Mouse (Mus musculus): ENCODE data around the gene Mcee. TPM values are rescaled to one million over a fixed set of nuclear protein-coding genes. Genes with fewer than 3 reads are reported as not detected.

Mcee gene
- polyA plus RNA-seq, 1 experiment from 2014 or later = 48.7 TPM

GRCm38 (mm10) chr7:64439595-64440518 lies 47.5 kb downstream of the Mcee start:
- H3K27ac ChIP-seq = no peak overlapping the region
- 65% methylated on average over 5 of the region's 5 CpGs for WGBS
- ATAC-seq (ENCODE audit: insufficient number of reproducible peaks, insufficient read depth, low FRiP score, low TSS enrichment) = no peak

GRCm38 (mm10) chr7:64440519-64440918 lies 48.1 kb downstream of the Mcee start:
- H3K4me2 ChIP-seq (replicated peaks) = no peak overlapping the region
- no peak overlapping the region for H3K27ac ChIP-seq
- no peaks in the 10 kb centered on the region for H3K27me3 ChIP-seq
- no peaks in the 10 kb centered on the region for H3K36me3 ChIP-seq
- ATAC-seq (ENCODE audit: insufficient number of reproducible peaks, insufficient read depth, low FRiP score, low TSS enrichment) = no peak
- WGBS = 81% methylated on average over 8 of the region's 8 CpGs
- no peak overlapping the region for H3K4me3 ChIP-seq
- H3K4me1 ChIP-seq = 0 out of 2 replicates have a peak, but pooled peaks cover 6% of the 10 kb centered on the region
- H3K9me3 ChIP-seq = no peaks in the 10 kb centered on the region
- no peak overlapping the region for H3K9ac ChIP-seq

More at GRCm38 (mm10) chr7:64439595-64440518, 47.5 kb downstream of the Mcee start:
- Histone ChIP-seq H3K4me2 (replicated peaks) (no peak overlapping the region), H3K4me3 (no peak overlapping the region), H3K9me3 (no peaks in the 10 kb centered on the region), H3K27me3 (no peaks in the 10 kb centered on the region), H3K9ac (no peak overlapping the region), H3K36me3 (no peaks in the 10 kb centered on the region), H3K4me1 (0 out of 2 replicates have a peak, but pooled peaks cover 6% of the 10 kb centered on the region)

GRCm38 (mm10) chr7:64450631-64451030 lies 58.2 kb downstream of the Mcee start:
- Histone ChIP-seq H3K4me3 (no peak overlapping the region), H3K4me2 (replicated peaks) (no peak overlapping the region), H3K9ac (no peak overlapping the region), H3K36me3 (no peaks in the 10 kb centered on the region), H3K27ac (no peak overlapping the region), H3K4me1 (no peaks in the 10 kb centered on the region), H3K27me3 (no peaks in the 10 kb centered on the region), H3K9me3 (no peaks in the 10 kb centered on the region)
- WGBS = 83% methylated on average over 13 of the region's 13 CpGs
- ATAC-seq (ENCODE audit: insufficient number of reproducible peaks, insufficient read depth, low FRiP score, low TSS enrichment) = no peak

- 38% methylated on average over 4 of the region's 4 CpGs for WGBS
- ATAC-seq (ENCODE audit: insufficient number of reproducible peaks, insufficient read depth, low FRiP score, low TSS enrichment) = no peak
- Histone ChIP-seq H3K9me3 (no peaks in the 10 kb centered on the region), H3K4me2 (replicated peaks) (no peak overlapping the region), H3K4me3 (no peak overlapping the region), H3K36me3 (no peaks in the 10 kb centered on the region), H3K27me3 (no peaks in the 10 kb centered on the region), H3K9ac (no peak overlapping the region), H3K4me1 (no peaks in the 10 kb centered on the region), H3K27ac (no peak overlapping the region)
Measured at GRCm38 (mm10) chr7:64451441-64451840, 59.0 kb downstream of the Mcee start.

GRCm38 (mm10) chr7:64451861-64452382 lies 59.5 kb downstream of the Mcee start:
- Histone ChIP-seq H3K9ac (no peak overlapping the region), H3K4me2 (replicated peaks) (no peak overlapping the region), H3K36me3 (no peaks in the 10 kb centered on the region), H3K9me3 (no peaks in the 10 kb centered on the region), H3K4me1 (no peaks in the 10 kb centered on the region), H3K27ac (no peak overlapping the region), H3K27me3 (no peaks in the 10 kb centered on the region), H3K4me3 (no peak overlapping the region)
- 82% methylated on average over 5 of the region's 5 CpGs for WGBS
- ATAC-seq (ENCODE audit: insufficient number of reproducible peaks, insufficient read depth, low FRiP score, low TSS enrichment) = no peak

GRCm38 (mm10) chr7:64452471-64453222 lies 60.2 kb downstream of the Mcee start:
- Histone ChIP-seq H3K36me3 (no peaks in the 10 kb centered on the region), H3K27ac (no peak overlapping the region), H3K9me3 (no peaks in the 10 kb centered on the region), H3K27me3 (no peaks in the 10 kb centered on the region), H3K4me2 (replicated peaks) (no peak overlapping the region), H3K4me3 (no peak overlapping the region), H3K4me1 (no peaks in the 10 kb centered on the region), H3K9ac (no peak overlapping the region)
- 74% methylated on average over 4 of the region's 4 CpGs for WGBS
- ATAC-seq (ENCODE audit: insufficient number of reproducible peaks, insufficient read depth, low FRiP score, low TSS enrichment) = no peak

GRCm38 (mm10) chr7:64456176-64456575 lies 63.8 kb downstream of the Mcee start:
- no peaks in the 10 kb centered on the region for H3K9me3 ChIP-seq
- no peaks in the 10 kb centered on the region for H3K27me3 ChIP-seq
- H3K27ac ChIP-seq = no peak overlapping the region
- no peak overlapping the region for H3K4me3 ChIP-seq
- ATAC-seq (ENCODE audit: insufficient number of reproducible peaks, insufficient read depth, low FRiP score, low TSS enrichment) = no peak
- 81% methylated on average over 4 of the region's 4 CpGs for whole genome bisulfite sequencing
- no peak overlapping the region for H3K4me2 ChIP-seq (replicated peaks)
- no peaks in the 10 kb centered on the region for H3K4me1 ChIP-seq
- H3K9ac ChIP-seq = no peak overlapping the region
- no peaks in the 10 kb centered on the region for H3K36me3 ChIP-seq

- Histone ChIP-seq H3K27me3 (no peaks in the 10 kb centered on the region), H3K36me3 (no peaks in the 10 kb centered on the region), H3K4me1 (no peaks in the 10 kb centered on the region), H3K9me3 (no peaks in the 10 kb centered on the region), H3K27ac (no peak overlapping the region), H3K4me2 (replicated peaks) (no peak overlapping the region), H3K4me3 (no peak overlapping the region), H3K9ac (no peak overlapping the region)
- WGBS = 78% methylated on average over 3 of the region's 3 CpGs
- no peak for ATAC-seq (ENCODE audit: insufficient number of reproducible peaks, insufficient read depth, low FRiP score, low TSS enrichment)
Measured at GRCm38 (mm10) chr7:64456676-64457075, 64.3 kb downstream of the Mcee start.

- WGBS = 73% methylated on average over 2 of the region's 2 CpGs
Measured at GRCm38 (mm10) chr7:64457811-64458210, 65.4 kb downstream of the Mcee start.

More at GRCm38 (mm10) chr7:64457811-64458210, 65.4 kb downstream of the Mcee start:
- Histone ChIP-seq H3K4me3 (no peak overlapping the region), H3K27me3 (no peaks in the 10 kb centered on the region), H3K4me2 (replicated peaks) (no peak overlapping the region), H3K27ac (no peak overlapping the region), H3K4me1 (no peaks in the 10 kb centered on the region), H3K9me3 (no peaks in the 10 kb centered on the region), H3K36me3 (no peaks in the 10 kb centered on the region), H3K9ac (no peak overlapping the region)
- no peak for ATAC-seq (ENCODE audit: insufficient number of reproducible peaks, insufficient read depth, low FRiP score, low TSS enrichment)
